Mouse (Mus musculus) liver, adult 2 months (tissue): ENCODE data around the gene Ugt1a6b. TPM values are rescaled to one million over a fixed set of nuclear protein-coding genes. Genes with fewer than 3 reads are reported as not detected.

Experiments used
- DNase-seq: peaks from one replicate; pipeline ENCODE4 v3.0.0-alpha.2; 2011; ENCODE audit warnings: low read depth, low spot score; ENCODE audit errors: extremely low read depth
- H3K27ac ChIP-seq: fragments of 200-500 bp; replicated peaks from 2 replicates; pipeline ENCODE4 v1.5.1; 2012; ENCODE audit warnings: low read depth, mild to moderate bottlenecking, control low read depth, inconsistent platforms, low read length; ENCODE audit not compliant: insufficient read depth
- H3K27me3 ChIP-seq: fragments of 200-500 bp; 2 replicates; pipeline ENCODE4 v1.6.1; 2012; ENCODE audit warnings: mild to moderate bottlenecking, moderate library complexity, low read length, inconsistent platforms; ENCODE audit not compliant: control insufficient read depth, insufficient read depth
- H3K36me3 ChIP-seq: fragments of 200-500 bp; 2 replicates; pipeline ENCODE4 v1.6.1; 2012; ENCODE audit warnings: low read length, inconsistent platforms; ENCODE audit not compliant: control insufficient read depth, insufficient read depth
- H3K4me1 ChIP-seq: fragments of 200-500 bp; 2 replicates; pipeline ENCODE4 v1.6.1; 2011; ENCODE audit warnings: low read length; ENCODE audit not compliant: control insufficient read depth, insufficient read depth
- H3K4me3 ChIP-seq: fragments of 200-500 bp; 2 replicates; pipeline ENCODE4 v1.5.1; 2011; ENCODE audit warnings: low read depth, mild to moderate bottlenecking, control low read depth, low read length, moderate library complexity; ENCODE audit not compliant: insufficient read depth
- H3K79me2 ChIP-seq: fragments of 200-500 bp; 2 replicates; pipeline ENCODE4 v1.6.1; 2012; ENCODE audit warnings: inconsistent platforms, mild to moderate bottlenecking, low read length, moderate library complexity; ENCODE audit not compliant: control insufficient read depth, insufficient read depth
- H3K9ac ChIP-seq: fragments of 200-500 bp; 2 replicates; pipeline ENCODE4 v1.6.1; 2012; ENCODE audit warnings: low read depth, mild to moderate bottlenecking, control low read depth, inconsistent platforms, low read length
- CTCF ChIP-seq: fragments of 200-500 bp; IDR thresholded peaks from 2 replicates; pipeline ENCODE4 v1.5.1; 2011; ENCODE audit warnings: low read depth, low read length, control low read depth
- POLR2A ChIP-seq: fragments of 200-500 bp; IDR thresholded peaks from 2 replicates; pipeline ENCODE4 v1.6.1; 2011; ENCODE audit warnings: low read length, control low read depth; ENCODE audit not compliant: insufficient read depth; ENCODE audit errors: extremely low read depth
- WGBS: fragments of 180-500 bp; shearing (Covaris S2); methylation state at CpG from one replicate; pipeline ENCODE4 v1.1.7; 2018; 5-methylcytosine and 5-hydroxymethylcytosine counted together
- polyA plus RNA-seq: library from polyadenylated mRNA; depleted of rRNA; stranded (reverse); fragments of >200 nt; gene quantifications from 2 replicates; pipeline ENCODE4 v1.2.3, GENCODE M21; 2012
- total RNA-seq: library from RNA; depleted of rRNA; stranded (reverse); fragments of >200 nt; gene quantifications from 2 replicates; pipeline ENCODE4 v1.2.3, GENCODE M21; 2014

Gene Ugt1a6b
- total and polyA plus RNA-seq, 2 experiments: 91.0 to 97.1 TPM

DNA sequence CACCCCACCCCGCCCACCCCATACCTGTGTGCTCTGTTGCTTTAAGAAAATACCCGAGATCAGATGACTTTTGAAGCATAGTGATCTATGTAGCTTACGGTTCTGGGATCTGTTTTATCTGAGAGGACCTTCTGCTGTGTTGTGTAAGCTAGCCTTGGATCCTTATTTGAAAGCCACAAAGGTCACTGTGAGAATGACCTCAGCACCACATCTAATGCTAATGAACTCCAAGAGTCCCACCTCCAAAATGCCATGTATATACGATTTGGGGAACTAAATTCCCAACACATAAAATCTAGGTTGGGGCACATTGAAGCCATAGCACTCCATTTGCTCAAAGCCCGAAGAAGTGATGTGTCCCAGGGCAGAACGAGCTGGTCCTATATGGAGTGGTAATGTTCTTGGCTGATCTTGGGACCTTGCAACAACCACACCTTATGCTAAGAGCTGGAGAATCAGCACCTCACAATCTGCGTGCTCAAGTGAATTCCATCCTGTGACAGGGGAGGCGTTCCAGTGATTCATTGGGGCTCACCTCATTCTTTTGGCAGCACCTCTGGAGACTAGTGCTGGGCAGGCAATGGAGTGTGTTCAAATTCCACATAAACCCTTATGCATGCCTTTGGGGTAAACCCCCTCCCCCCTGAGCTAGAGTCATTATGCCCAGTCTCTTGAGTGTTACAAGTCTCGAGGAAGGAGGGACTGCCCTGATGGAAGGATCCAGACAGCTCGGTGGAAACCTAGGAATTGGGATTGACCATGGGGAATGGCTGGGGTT, 154.0 kb downstream of the Ugt1a6b start:
- H3K79me2 ChIP-seq: no peaks in the 10 kb centered on the region
- H3K9ac ChIP-seq: no peak overlapping the region
- no peaks in the 10 kb centered on the region for H3K27me3 ChIP-seq
- no peak overlapping the region for H3K4me3 ChIP-seq
- TF ChIP-seq CTCF: no peak
- no peak for TF ChIP-seq POLR2A
- DNase-seq: peak; percentile 88
- 67% methylated on average over 10 of the region's 10 CpGs for WGBS
- peaks cover 30% of the 10 kb centered on the region for H3K4me1 ChIP-seq
- no peak overlapping the region for H3K27ac ChIP-seq
- no peaks in the 10 kb centered on the region for H3K36me3 ChIP-seq

DNA sequence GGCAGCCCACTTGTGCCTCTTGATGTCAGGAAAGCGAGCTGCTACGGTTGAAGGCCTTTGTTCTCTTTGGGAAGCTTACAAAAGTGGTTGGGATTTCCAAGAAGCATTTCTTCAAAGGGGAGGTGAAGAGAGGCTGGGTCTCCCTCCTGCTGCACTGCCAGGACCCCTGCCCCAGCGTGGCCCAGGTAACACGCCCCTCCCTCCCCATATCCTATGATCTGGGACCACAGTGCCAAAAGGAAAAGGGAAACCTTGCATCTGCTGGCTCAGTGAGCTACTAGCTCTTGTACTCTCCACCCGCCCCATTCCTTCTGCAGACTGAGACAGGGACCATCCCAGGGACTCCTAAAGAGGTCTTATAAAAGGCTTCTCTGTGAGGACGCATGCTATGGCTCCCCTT, 154.6 kb downstream of the Ugt1a6b start:
- TF ChIP-seq CTCF (no peak), POLR2A (no peak)
- 89% methylated on average over 6 of the region's 6 CpGs for WGBS
- no peak overlapping the region for H3K27ac ChIP-seq
- H3K36me3 ChIP-seq: peaks cover 2% of the 10 kb centered on the region; the same call in 1 of the 2 replicates
- no peak overlapping the region for H3K4me3 ChIP-seq
- no peak for DNase-seq
- no peak overlapping the region for H3K9ac ChIP-seq
- peaks cover 29% of the 10 kb centered on the region for H3K4me1 ChIP-seq
- H3K27me3 ChIP-seq: no peaks in the 10 kb centered on the region
- H3K79me2 ChIP-seq: no peaks in the 10 kb centered on the region

DNA sequence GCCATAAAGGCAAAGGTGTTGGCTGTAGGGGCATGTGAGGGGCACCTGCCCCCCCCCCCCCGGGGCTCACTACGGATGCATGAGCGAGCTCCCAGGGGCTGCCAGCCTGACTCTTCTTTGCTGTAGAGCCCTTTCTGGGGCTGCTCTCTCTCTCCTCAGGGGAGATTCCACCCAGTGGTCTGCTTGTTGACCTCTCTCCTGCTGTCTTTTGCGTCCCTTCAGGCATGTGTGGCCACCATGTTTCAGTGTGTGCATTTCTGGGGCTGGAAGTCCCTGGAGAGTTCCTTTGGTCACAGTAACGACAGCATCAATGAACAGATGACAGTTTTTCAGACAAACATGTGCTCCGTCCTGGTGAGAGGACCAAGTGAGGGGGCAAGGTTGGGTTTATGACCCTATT, 155.3 kb downstream of the Ugt1a6b start:
- Histone ChIP-seq H3K36me3 (peaks cover 6% of the 10 kb centered on the region; the same call in 1 of the 2 replicates), H3K79me2 (no peaks in the 10 kb centered on the region), H3K4me3 (no peak overlapping the region), H3K4me1 (peaks cover 22% of the 10 kb centered on the region), H3K27me3 (no peaks in the 10 kb centered on the region), H3K27ac (no peak overlapping the region), H3K9ac (no peak overlapping the region)
- TF ChIP-seq CTCF (no peak), POLR2A (no peak)
- WGBS: 77% methylated on average over 6 of the region's 6 CpGs
- no peak for DNase-seq

DNA sequence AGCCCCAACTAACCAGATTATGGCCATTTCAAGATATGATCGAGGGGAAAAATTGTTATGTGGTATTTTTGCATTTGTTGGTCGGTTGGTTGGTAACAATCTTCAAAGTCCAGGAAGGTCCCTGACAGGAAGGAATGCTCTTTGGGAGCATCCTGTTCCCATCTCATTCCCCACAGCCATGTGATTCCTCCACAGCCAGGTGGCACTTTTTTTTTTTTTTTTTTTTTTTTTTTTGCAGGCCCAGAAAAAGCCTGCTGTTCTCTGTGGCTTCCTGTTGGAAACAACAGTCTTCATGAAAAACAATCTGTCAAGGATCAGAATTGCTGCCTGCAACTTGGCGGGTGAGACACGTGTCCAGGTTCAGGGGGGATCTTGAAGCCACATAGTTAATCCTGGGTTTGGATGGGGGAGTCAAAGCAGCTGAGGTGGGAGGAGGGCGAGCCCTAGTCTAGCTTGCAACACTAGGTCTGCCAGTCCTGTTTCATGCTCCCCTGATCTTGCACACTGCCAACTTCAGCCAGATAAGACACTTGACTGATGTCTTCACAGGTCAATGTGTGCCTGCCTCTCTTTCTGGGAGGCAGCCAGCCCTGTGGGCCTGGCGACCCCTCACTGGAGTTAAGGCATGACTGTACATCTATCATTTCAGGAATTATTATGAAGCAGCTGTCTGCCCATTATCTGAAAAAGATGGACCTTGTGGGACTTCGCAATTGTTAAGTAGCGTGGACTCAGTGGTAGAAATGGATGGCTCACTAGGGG, 156.0 kb downstream of the Ugt1a6b start:
- no peak overlapping the region for H3K9ac ChIP-seq
- WGBS: 68% methylated on average over 8 of the region's 8 CpGs
- H3K4me3 ChIP-seq: no peak overlapping the region
- H3K4me1 ChIP-seq: peaks cover 19% of the 10 kb centered on the region
- no peaks in the 10 kb centered on the region for H3K79me2 ChIP-seq
- H3K27me3 ChIP-seq: no peaks in the 10 kb centered on the region
- H3K36me3 ChIP-seq: peaks cover 11% of the 10 kb centered on the region; the same call in 1 of the 2 replicates
- peak; percentile 87 for DNase-seq
- TF ChIP-seq CTCF: no peak
- peak overlapping the region; percentile 18 for H3K27ac ChIP-seq

GRCm38 (mm10) chr1:88259643-88260024, 156.6 kb downstream of the Ugt1a6b start:
- peak overlapping the region; percentile 18 for H3K27ac ChIP-seq
- H3K79me2 ChIP-seq: no peaks in the 10 kb centered on the region

GRCm38 (mm10) chr1:88260114-88260513, 157.1 kb downstream of the Ugt1a6b start:
- peak; percentile 96 for DNase-seq
- H3K4me1 ChIP-seq: peaks cover 19% of the 10 kb centered on the region
- peak overlapping the region; percentile 18 for H3K27ac ChIP-seq
- H3K4me3 ChIP-seq: no peak overlapping the region
- no peaks in the 10 kb centered on the region for H3K27me3 ChIP-seq
- WGBS: 34% methylated on average over 6 of the region's 6 CpGs
- no peak overlapping the region for H3K9ac ChIP-seq
- TF ChIP-seq CTCF (no peak), POLR2A (no peak)
- H3K79me2 ChIP-seq: no peaks in the 10 kb centered on the region
- H3K36me3 ChIP-seq: peaks cover 20% of the 10 kb centered on the region

More at GRCm38 (mm10) chr1:88259643-88260024, 156.6 kb downstream of the Ugt1a6b start:
- no peak overlapping the region for H3K4me3 ChIP-seq
- TF ChIP-seq POLR2A (no peak), CTCF (no peak)
- no peak overlapping the region for H3K9ac ChIP-seq
- H3K4me1 ChIP-seq: peaks cover 19% of the 10 kb centered on the region
- no peak for DNase-seq
- WGBS: 64% methylated on average over 4 of the region's 4 CpGs
- no peaks in the 10 kb centered on the region for H3K27me3 ChIP-seq
- H3K36me3 ChIP-seq: peaks cover 15% of the 10 kb centered on the region
